In genomic region chr6:148945509-148946408, GRCm38 (mm10) we compare ENCODE assay signal across 7 mouse cellular contexts. TPM values are rescaled to one million over a fixed set of nuclear protein-coding genes. Genes with fewer than 3 reads are reported as not detected.
DNase-seq lines count a peak whose midpoint lies in the region; ATAC-seq and TF ChIP-seq lines count a peak whose summit lies in the region.

No protein-coding gene starts in this region.

- TF ChIP-seq CTCF in Patski (IDR thresholded peaks at IDR 0.05) = no peak
- no peak for TF ChIP-seq CTCF in small intestine, adult 2 months (IDR thresholded peaks at IDR 0.05; ENCODE audit: extremely low read depth, insufficient read length, insufficient replicate concordance, low read depth, low read length)

- intact Hi-C loops in left cerebral cortex, postnatal 4 days (cut with DNase I) = no loop called here

- H3K4me3 ChIP-seq in hindbrain, embryonic 12.5 days = peak overlapping the region; percentile 95
- H3K4me3 ChIP-seq in small intestine, adult 2 months (ENCODE audit: low read depth, low read length) = peak overlapping the region; percentile 96

- WGBS in hindbrain, embryonic 12.5 days = under 1% methylated on average over 75 of the region's 75 CpGs
- under 1% methylated on average over 75 of the region's 75 CpGs for WGBS in small intestine, adult 2 months

- no peaks in the 10 kb centered on the region for H3K36me3 ChIP-seq in hindbrain, embryonic 12.5 days
- H3K36me3 ChIP-seq in small intestine, adult 2 months (ENCODE audit: control insufficient read depth, insufficient read depth, low read length) = no peaks in the 10 kb centered on the region

- H3K4me1 ChIP-seq in hindbrain, embryonic 12.5 days = peaks cover 20% of the 10 kb centered on the region
- no peaks in the 10 kb centered on the region; the same call in 1 of the 2 replicates for H3K4me1 ChIP-seq in small intestine, adult 2 months (ENCODE audit: control insufficient read depth, insufficient read depth, insufficient read length, low read length)

- CTCF ChIA-PET in Patski (lab: Charles Lee) = interaction anchor here (1.4 kb wide), 2 partner anchors 11 to 59 kb away, joined by 3 read pairs; no protein-coding TSS in a partner anchor

- in situ Hi-C loops in Patski (cut with MboI; ENCODE audit: low pct_unique_long_range_greater_than_20kb) = loop anchor here (10.0 kb wide), 1 partner anchor 169 kb away; no protein-coding TSS in a partner anchor

- no peak for TF ChIP-seq POLR2A in small intestine, adult 2 months (IDR thresholded peaks at IDR 0.05; ENCODE audit: low read depth, low read length)

- H3K9ac ChIP-seq in hindbrain, embryonic 12.5 days = peak overlapping the region; percentile 94

- no peak for DNase-seq in Patski (ENCODE audit: low read depth, low spot score)
- DNase-seq in cerebellum, adult 8-10 months = peak; percentile 32
- DNase-seq in left cerebral cortex, postnatal 4 days = peak; percentile 39
- peak; percentile 67 for DNase-seq in mesoderm, embryonic 11.5 days (ENCODE audit: low read depth, low spot score)

- POLR2A ChIA-PET in Patski (lab: Charles Lee) = interaction anchor here (0.6 to 1.1 kb wide), 2 partner anchors 27 to 47 kb away, joined by 3 to 4 read pairs; no protein-coding TSS in a partner anchor

- peak; percentile 40 for ATAC-seq in Patski
- ATAC-seq in frontal cortex, adult (ENCODE audit: low TSS enrichment) = peak; percentile 29; the same call in 1 of the 2 replicates
- ATAC-seq in hindbrain, embryonic 12.5 days (ENCODE audit: low FRiP score) = peak; percentile 48

- peak overlapping the region; percentile 90 for H3K27ac ChIP-seq in hindbrain, embryonic 12.5 days
- peak overlapping the region; percentile 81 for H3K27ac ChIP-seq in small intestine, adult 2 months (ENCODE audit: insufficient read depth, low read depth, low read length)

- H3K9me3 ChIP-seq in hindbrain, embryonic 12.5 days (replicated peaks) = no peaks in the 10 kb centered on the region

- no peaks in the 10 kb centered on the region for H3K27me3 ChIP-seq in Patski
- H3K27me3 ChIP-seq in hindbrain, embryonic 12.5 days = no peaks in the 10 kb centered on the region
- no peaks in the 10 kb centered on the region for H3K27me3 ChIP-seq in small intestine, adult 2 months (ENCODE audit: control insufficient read depth, insufficient read depth, low read length)

- peak overlapping the region; percentile 69 for H3K4me2 ChIP-seq in hindbrain, embryonic 12.5 days (replicated peaks)

RNA-seq across cellular contexts. Expression of gene Sinhcaf, which starts 0.5 kb away (rescaled TPM):
- 72.4 TPM for polyA plus RNA-seq in Patski (2021)
- polyA plus RNA-seq in hindbrain, embryonic 12.5 days (2016; fragmentation: Nextera tagmentation; extraction: Ambion mirVana) = 164 and 166 TPM in 2 replicates
- total RNA-seq in left cerebral cortex, postnatal 4 days (2021) = 1 to 10 TPM; 8.2 to 9.6 TPM
- 0.57 and 1.5 TPM in 2 replicates for polyA plus RNA-seq in small intestine, adult 2 months (2012; rRNA removed)

RNA-seq across cellular contexts. Expression of gene Caprin2, which starts 49.7 kb away (rescaled TPM):
- 16.6 TPM for polyA plus RNA-seq in Patski (2021)
- polyA plus RNA-seq in hindbrain, embryonic 12.5 days (2016; fragmentation: Nextera tagmentation; extraction: Ambion mirVana) = 19.1 and 21.4 TPM in 2 replicates
- 10 to 100 TPM in 1 of 2 experiments, 1 to 10 TPM in 1; 9.5 to 11.5 TPM for total RNA-seq in left cerebral cortex, postnatal 4 days (2021)
- 1.6 and 1.7 TPM in 2 replicates for polyA plus RNA-seq in small intestine, adult 2 months (2012; rRNA removed)

Comparison
In these comparisons a context has a peak if more than half of its experiments do, and no peak if none do; other contexts are left out.
1. RNA of gene Sinhcaf, which starts 0.5 kb away (polyA plus RNA-seq): 164 to 166 TPM in hindbrain, embryonic 12.5 days and 72.4 TPM in Patski (single experiment); 0.57 to 1.5 TPM in small intestine, adult 2 months; every median in the first group is over 10 times any median in the second.
2. Peak in every context shown above with its lines, with median percentiles within 50 percentile points of each other: ATAC-seq.